Mouse (Mus musculus): ENCODE results near the gene Prap1.

DNA sequence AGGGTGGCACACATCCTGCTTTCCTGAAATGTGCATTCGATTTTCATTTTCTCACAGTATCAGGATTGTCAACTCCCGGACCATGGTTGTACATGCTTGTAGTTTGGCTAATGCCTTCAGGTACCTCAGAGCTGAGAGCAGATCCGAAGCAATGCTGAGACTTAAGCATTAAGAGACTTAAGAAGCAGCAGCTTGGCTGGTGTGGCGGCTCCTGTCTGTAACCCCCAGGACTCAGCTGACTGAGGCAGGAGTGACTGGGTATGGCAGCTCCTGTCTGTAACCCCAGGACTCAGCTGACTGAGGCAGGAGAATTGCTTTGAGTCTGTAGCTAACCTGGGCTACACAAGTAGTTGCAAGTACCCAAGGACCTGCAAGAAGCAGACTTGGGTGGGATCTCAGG lies 47.6 kb upstream of the Prap1 start:
- TF ChIP-seq POLR2A (IDR thresholded peaks at IDR 0.05; ENCODE audit: low read depth, low read length), result no peak
- TF ChIP-seq CTCF (conservative IDR thresholded peaks at IDR 0.05; ENCODE audit: insufficient read depth, insufficient read length, low read depth, low read length), result no peak
